11 mouse cellular contexts compared by ENCODE assay signal in genomic region chr2:128966236-128966635, GRCm38 (mm10). TPM values are rescaled to one million over a fixed set of nuclear protein-coding genes. Genes with fewer than 3 reads are reported as not detected.
DNase-seq lines count a peak whose midpoint lies in the region; ATAC-seq lines count a peak whose summit lies in the region.
"Had no signal": no experiment of that assay in that cellular context is flagged by ENCODE, and none has a peak within 500 bp of the region (broad histone marks: within the 10 kb centered on the region; RNA-seq: fewer than 3 reads in every experiment).

No protein-coding gene starts in this region.

- no peak for ATAC-seq in kidney, embryonic 14.5 days (ENCODE audit: low FRiP score, low TSS enrichment)
- ATAC-seq in hindbrain, embryonic 12.5 days (ENCODE audit: low FRiP score) = no peak
- no peak for ATAC-seq in midbrain, embryonic 11.5 days (ENCODE audit: low FRiP score)

- H3K27ac ChIP-seq in kidney, embryonic 14.5 days (ENCODE audit: low read depth, low read length) = peak overlapping the region; percentile 100
- peak overlapping the region; percentile 100 for H3K27ac ChIP-seq in hindbrain, embryonic 12.5 days
- H3K27ac ChIP-seq in midbrain, embryonic 11.5 days (ENCODE audit: low read depth, low read length) = peak overlapping the region; percentile 100

- peaks cover 9% of the 10 kb centered on the region for H3K4me1 ChIP-seq in kidney, embryonic 14.5 days (ENCODE audit: control insufficient read depth, insufficient read depth, low read length)
- H3K4me1 ChIP-seq in hindbrain, embryonic 12.5 days = peaks cover 8% of the 10 kb centered on the region
- H3K4me1 ChIP-seq in midbrain, embryonic 11.5 days (ENCODE audit: control insufficient read depth, insufficient read depth, low read length) = peaks cover 7% of the 10 kb centered on the region; the same call in 1 of the 2 replicates

- peak overlapping the region; percentile 20; the same call in 1 of the 2 replicates for H3K9ac ChIP-seq in kidney, embryonic 14.5 days (ENCODE audit: low read depth, low read length)
- peak overlapping the region; percentile 99 for H3K9ac ChIP-seq in hindbrain, embryonic 12.5 days
- no peak overlapping the region; the same call in 1 of the 2 replicates for H3K9ac ChIP-seq in midbrain, embryonic 11.5 days (ENCODE audit: low read length)

- no peaks in the 10 kb centered on the region for H3K9me3 ChIP-seq in kidney, embryonic 14.5 days (ENCODE audit: control insufficient read depth, low read length)
- H3K9me3 ChIP-seq in hindbrain, embryonic 12.5 days (replicated peaks) = no peaks in the 10 kb centered on the region
- H3K9me3 ChIP-seq in midbrain, embryonic 11.5 days (ENCODE audit: control insufficient read depth, low read length) = no peaks in the 10 kb centered on the region

- H3K27me3 ChIP-seq in kidney, embryonic 14.5 days (ENCODE audit: control insufficient read depth, insufficient read depth, low read length) = no peaks in the 10 kb centered on the region
- no peaks in the 10 kb centered on the region for H3K27me3 ChIP-seq in hindbrain, embryonic 12.5 days
- no peaks in the 10 kb centered on the region for H3K27me3 ChIP-seq in midbrain, embryonic 11.5 days (ENCODE audit: control insufficient read depth, insufficient read depth, low read length)
- H3K27me3 ChIP-seq: Patski had no signal

- H3K4me2 ChIP-seq in kidney, embryonic 14.5 days (replicated peaks; ENCODE audit: low read depth, low read length) = peak overlapping the region; percentile 49
- H3K4me2 ChIP-seq in hindbrain, embryonic 12.5 days (replicated peaks) = peak overlapping the region; percentile 51
- peak overlapping the region; percentile 59 for H3K4me2 ChIP-seq in midbrain, embryonic 11.5 days

- no peak for DNase-seq in kidney, postnatal 14 days
- peak; percentile 16 for DNase-seq in embryo, embryonic 11 days
- peak; percentile 94 for DNase-seq in midbrain, embryonic 11.5 days (ENCODE audit: low spot score, missing footprints)
- DNase-seq in urinary bladder, adult 18-20 months (ENCODE audit: low spot score in 2 of 2) = no peak
- DNase-seq in spleen, adult 18-20 months = no peak
- DNase-seq in frontal cortex, adult 2 months (ENCODE audit: extremely low spot score in 1 of 2, low spot score in 1 of 2) = no peak
- DNase-seq: cerebellum, postnatal 14 days; layer of hippocampus, postnatal 36 days had no signal

- WGBS in kidney, embryonic 14.5 days = 20% methylated on average over 6 of the region's 6 CpGs
- 13% methylated on average over 6 of the region's 6 CpGs for WGBS in hindbrain, embryonic 12.5 days
- WGBS in midbrain, embryonic 11.5 days = 10% methylated on average over 6 of the region's 6 CpGs

- no peaks in the 10 kb centered on the region for H3K36me3 ChIP-seq in kidney, embryonic 14.5 days (ENCODE audit: control insufficient read depth, insufficient read depth, low read length)
- H3K36me3 ChIP-seq in hindbrain, embryonic 12.5 days = no peaks in the 10 kb centered on the region
- no peaks in the 10 kb centered on the region for H3K36me3 ChIP-seq in midbrain, embryonic 11.5 days (ENCODE audit: control insufficient read depth, insufficient read depth, low read length)

- peak overlapping the region; percentile 69 for H3K4me3 ChIP-seq in kidney, embryonic 14.5 days (ENCODE audit: low read length)
- H3K4me3 ChIP-seq in hindbrain, embryonic 12.5 days = peak overlapping the region; percentile 92
- H3K4me3 ChIP-seq in midbrain, embryonic 11.5 days (ENCODE audit: low read depth, low read length) = 0 out of 2 replicates have a peak overlapping the region, but pooled peaks have one; percentile 21

RNA-seq across cellular contexts. Expression of gene Zc3h6, which starts 1.0 kb away (rescaled TPM):
- polyA plus RNA-seq in kidney, embryonic 14.5 days (2014; fragmentation: Nextera tagmentation; extraction: Ambion mirVana) = 1.5 and 1.8 TPM in 2 replicates
- 3.4 and 4.2 TPM in 2 replicates for polyA plus RNA-seq in hindbrain, embryonic 12.5 days (2016; fragmentation: Nextera tagmentation; extraction: Ambion mirVana)
- polyA plus RNA-seq in midbrain, embryonic 11.5 days (2014; fragmentation: Nextera tagmentation; extraction: Ambion mirVana) = 2.3 and 2.7 TPM in 2 replicates
- 6.8 and 7.1 TPM in 2 replicates for polyA plus RNA-seq in frontal cortex, adult 2 months (2012; rRNA removed)

RNA-seq across cellular contexts. Expression of gene Gm10762, which starts 1.3 kb away (rescaled TPM):
- 14.1 and 14.6 TPM in 2 replicates for polyA plus RNA-seq in kidney, embryonic 14.5 days (2014; fragmentation: Nextera tagmentation; extraction: Ambion mirVana)
- polyA plus RNA-seq in hindbrain, embryonic 12.5 days (2016; fragmentation: Nextera tagmentation; extraction: Ambion mirVana) = 28.5 and 32.6 TPM in 2 replicates
- polyA plus RNA-seq in midbrain, embryonic 11.5 days (2014; fragmentation: Nextera tagmentation; extraction: Ambion mirVana) = 20.3 and 22.1 TPM in 2 replicates
- 5.1 and 5.3 TPM in 2 replicates for polyA plus RNA-seq in frontal cortex, adult 2 months (2012; rRNA removed)

RNA-seq across cellular contexts. Expression of gene Zc3h8, which starts 22.4 kb away (rescaled TPM):
- polyA plus RNA-seq in kidney, embryonic 14.5 days (2014; fragmentation: Nextera tagmentation; extraction: Ambion mirVana) = 10.8 and 12.4 TPM in 2 replicates
- 8.8 and 9.0 TPM in 2 replicates for polyA plus RNA-seq in hindbrain, embryonic 12.5 days (2016; fragmentation: Nextera tagmentation; extraction: Ambion mirVana)
- polyA plus RNA-seq in midbrain, embryonic 11.5 days (2014; fragmentation: Nextera tagmentation; extraction: Ambion mirVana) = 8.3 and 8.5 TPM in 2 replicates
- 8.4 and 9.3 TPM in 2 replicates for polyA plus RNA-seq in frontal cortex, adult 2 months (2012; rRNA removed)

Comparison
In these comparisons a context has a peak if more than half of its experiments do, and no peak if none do; other contexts are left out.
1. H3K4me3 ChIP-seq: peak in every context shown above with its lines; median percentile 92 in hindbrain, embryonic 12.5 days; 69 in kidney, embryonic 14.5 days; 21 in midbrain, embryonic 11.5 days.
2. DNase-seq: peak in embryo, embryonic 11 days (single experiment) and midbrain, embryonic 11.5 days (single experiment); none in kidney, postnatal 14 days (single experiment), urinary bladder, adult 18-20 months (0 of 2), spleen, adult 18-20 months (0 of 2) and frontal cortex, adult 2 months (0 of 2).
3. Peak in every context shown above with its lines, with median percentiles within 50 percentile points of each other: H3K27ac ChIP-seq and H3K4me2 ChIP-seq.